Mouse (Mus musculus) limb, embryonic 12.5 days (tissue): Measurements from ENCODE around the gene Ralgds. TPM values are rescaled to one million over a fixed set of nuclear protein-coding genes. Genes with fewer than 3 reads are reported as not detected.
"Not testable (repeated sequence)": the region's sequence is repeated elsewhere in the genome, so short reads cannot be mapped to it uniquely, and the experiment has no call there.

Experiments used
- ATAC-seq: fragments of 200-750 bp; cut with Nextera tagmentation; 2 replicates; pipeline ENCODE4 v1.8.0; 2017; ENCODE audit warnings: low read depth, moderate TSS enrichment; ENCODE audit not compliant: insufficient number of reproducible peaks, insufficient read depth, low FRiP score, low TSS enrichment
- H3K27ac ChIP-seq: fragments of 300-500 bp; sonication (generic); 2 replicates; pipeline ENCODE4 v1.5.1; 2016; ENCODE audit warnings: mild to moderate bottlenecking, moderate library complexity
- H3K27me3 ChIP-seq: fragments of 300-500 bp; sonication (generic); 2 replicates; pipeline ENCODE4 v1.6.1; 2016; ENCODE audit warnings: mild to moderate bottlenecking, moderate library complexity
- H3K36me3 ChIP-seq: fragments of 300-500 bp; sonication (generic); 2 replicates; pipeline ENCODE4 v1.6.1; 2016; ENCODE audit warnings: mild to moderate bottlenecking, moderate library complexity
- H3K4me1 ChIP-seq: fragments of 300-500 bp; sonication (generic); replicated peaks from 2 replicates; pipeline ENCODE4 v1.6.1; 2016
- H3K4me2 ChIP-seq: fragments of 300-500 bp; sonication (generic); 2 replicates; pipeline ENCODE4 v1.6.1; 2016; ENCODE audit warnings: mild to moderate bottlenecking, moderate library complexity
- H3K4me3 ChIP-seq: fragments of 300-500 bp; sonication (generic); replicated peaks from 2 replicates; pipeline ENCODE4 v1.5.1; 2016; ENCODE audit warnings: mild to moderate bottlenecking
- H3K9ac ChIP-seq: fragments of 300-500 bp; sonication (generic); replicated peaks from 2 replicates; pipeline ENCODE4 v1.6.1; 2016; ENCODE audit warnings: mild to moderate bottlenecking, moderate library complexity
- H3K9me3 ChIP-seq: fragments of 300-500 bp; sonication (generic); 2 replicates; pipeline ENCODE4 v1.6.1; 2016; ENCODE audit warnings: mild to moderate bottlenecking, moderate library complexity
- WGBS: fragments of 180-500 bp; shearing (Covaris S2); methylation state at CpG from one replicate; pipeline ENCODE4 v1.1.7; 2016; 5-methylcytosine and 5-hydroxymethylcytosine counted together
- polyA plus RNA-seq: library from polyadenylated mRNA; unstranded; fragments of >200 nt; fragmentation: Nextera tagmentation; extraction: Ambion mirVana; gene quantifications from 2 replicates; pipeline ENCODE4 v1.2.1, GENCODE M21; 2016

Ralgds gene
- 42.7 and 54.7 TPM in 2 replicates for polyA plus RNA-seq

DNA sequence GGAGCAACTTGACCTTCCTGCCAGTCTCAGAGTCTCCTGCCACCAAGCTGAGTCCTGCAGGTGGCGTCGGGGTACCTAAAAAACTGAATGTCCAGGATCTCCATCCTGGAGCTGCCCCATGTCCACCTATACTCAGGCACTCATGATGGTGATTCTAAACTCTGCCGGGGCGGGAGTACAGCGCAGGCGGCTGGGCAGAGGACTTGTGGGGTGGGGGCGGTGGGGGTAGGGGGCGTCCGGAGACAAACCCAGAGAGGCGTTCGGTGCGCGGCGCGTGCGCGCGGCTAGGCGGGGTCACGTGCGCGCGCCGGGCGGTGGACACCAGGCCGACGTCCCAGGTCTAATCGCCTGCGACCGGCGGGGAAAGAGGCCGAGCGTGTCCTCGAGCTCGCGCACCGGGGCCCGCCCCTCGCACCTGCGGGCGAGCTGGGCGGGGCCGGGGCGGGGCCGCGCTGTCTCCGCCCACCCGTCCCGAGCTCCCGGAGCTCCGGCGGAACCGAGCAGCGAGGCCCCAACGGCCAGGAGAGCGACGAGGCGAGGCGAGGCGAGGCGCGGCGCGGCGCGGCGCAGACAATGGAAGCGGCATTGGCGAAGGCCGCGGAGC, at the start of gene Ralgds:
Ralgds (plus strand) TSS at position 328 of the 604 bp plus-strand sequence.
- peak within 1 kb of the TSS; percentile 89 for H3K4me2 ChIP-seq
- peak within 1 kb of the TSS; percentile 91 for H3K9ac ChIP-seq
- under 1% methylated on average over 68 of the region's 71 CpGs for WGBS
- H3K9me3 ChIP-seq, result no peaks in the 10 kb centered on the region
- H3K4me3 ChIP-seq, result peak within 1 kb of the TSS; percentile 81
- H3K4me1 ChIP-seq, result peaks cover 29% of the 10 kb centered on the region
- ATAC-seq, result peak; percentile 49
- H3K27ac ChIP-seq, result peak within 1 kb of the TSS; percentile 75
- H3K27me3 ChIP-seq, result no peaks in the 10 kb centered on the region
- no peaks in the 10 kb centered on the region for H3K36me3 ChIP-seq

DNA sequence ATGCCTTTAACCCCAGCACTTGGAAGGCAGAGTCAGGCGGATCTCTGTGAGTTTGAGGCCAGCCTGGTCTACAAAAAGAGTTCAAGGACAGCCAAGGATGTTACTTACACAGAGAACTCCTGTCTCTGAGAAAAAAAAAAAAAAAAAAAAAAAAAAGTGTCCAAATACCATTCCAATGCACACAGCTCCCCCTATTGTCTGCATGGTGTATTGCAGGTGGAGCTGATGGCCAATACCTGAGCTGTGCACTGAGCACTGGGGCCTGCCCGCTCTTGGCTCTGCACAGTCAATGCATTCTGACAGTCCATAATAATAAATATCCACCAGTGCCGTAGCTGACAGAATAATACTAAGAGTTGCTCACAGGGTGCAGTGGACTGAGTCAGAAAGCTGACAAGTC, 49.0 kb upstream of the Ralgds start:
- Histone ChIP-seq H3K4me1 (peaks cover 15% of the 10 kb centered on the region), H3K36me3 (peaks cover 2% of the 10 kb centered on the region), H3K9me3 (no peaks in the 10 kb centered on the region), H3K27ac (no peak overlapping the region), H3K4me3 (no peak overlapping the region), H3K27me3 (peaks cover 12% of the 10 kb centered on the region; the same call in 1 of the 2 replicates), H3K9ac (no peak overlapping the region), H3K4me2 (no peak overlapping the region)
- no peak for ATAC-seq
- 39% methylated on average over 3 of the region's 3 CpGs for whole genome bisulfite sequencing

GRCm38 (mm10) chr2:28464919-28465318, 48.0 kb upstream of the Ralgds start:
- 79% methylated on average over 9 of the region's 9 CpGs for WGBS
- peaks cover 15% of the 10 kb centered on the region for H3K4me1 ChIP-seq
- no peaks in the 10 kb centered on the region for H3K9me3 ChIP-seq
- no peak for ATAC-seq
- H3K27ac ChIP-seq, result no peak overlapping the region
- no peak overlapping the region for H3K9ac ChIP-seq
- H3K4me3 ChIP-seq, result no peak overlapping the region
- peaks cover 12% of the 10 kb centered on the region for H3K36me3 ChIP-seq
- peaks cover 12% of the 10 kb centered on the region; the same call in 1 of the 2 replicates for H3K27me3 ChIP-seq
- no peak overlapping the region for H3K4me2 ChIP-seq

DNA sequence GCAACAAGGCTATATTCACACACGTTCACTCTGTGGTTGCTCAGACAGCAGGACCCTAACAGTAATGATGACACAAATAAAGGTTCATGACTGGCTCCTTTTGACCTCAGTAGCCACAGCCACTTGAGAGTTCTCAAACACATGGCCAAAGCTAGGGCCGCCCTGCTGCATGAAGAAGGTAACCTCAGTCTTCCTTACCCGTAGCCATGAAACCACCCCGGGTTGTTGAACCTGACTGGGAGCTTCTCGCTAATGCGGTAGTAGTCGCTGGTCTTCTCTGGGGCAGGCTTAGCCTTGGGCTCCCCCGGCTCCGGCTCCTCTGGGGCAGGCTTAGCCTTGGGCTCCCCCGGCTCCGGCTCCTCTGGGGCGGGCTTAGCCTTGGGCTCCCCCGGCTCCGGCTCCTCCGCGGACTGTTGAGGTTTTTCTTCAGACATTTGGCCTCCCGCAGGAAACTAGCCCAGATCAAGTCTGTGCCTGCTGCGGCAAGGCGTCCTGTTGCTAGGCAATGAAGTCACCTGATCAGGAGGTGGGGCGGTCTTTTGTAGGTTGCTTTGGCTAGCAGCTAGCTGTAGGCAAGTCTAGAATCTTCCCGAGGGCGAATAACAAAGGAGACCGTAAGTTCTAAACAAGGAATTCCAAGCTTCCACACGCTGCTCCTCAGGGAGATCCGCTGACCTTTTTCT, 46.9 kb upstream of the Ralgds start, which contains the start of gene 1700007K13Rik:
1700007K13Rik (minus strand) TSS at position 497 of the 683 bp plus-strand sequence.
- ATAC-seq, result 0 out of 2 replicates have a peak, but pooled peaks have one; percentile 41
- Histone ChIP-seq H3K27me3 (peaks cover 12% of the 10 kb centered on the region; the same call in 1 of the 2 replicates), H3K9ac (peak within 1 kb of the TSS; percentile 53), H3K4me3 (peak within 1 kb of the TSS; percentile 34), H3K4me1 (peaks cover 15% of the 10 kb centered on the region), H3K4me2 (peak within 1 kb of the TSS; percentile 71), H3K36me3 (peaks cover 23% of the 10 kb centered on the region), H3K27ac (no peak within 1 kb of the TSS), H3K9me3 (no peaks in the 10 kb centered on the region)
- 6% methylated on average over 25 of the region's 25 CpGs for whole genome bisulfite sequencing

- peak within 1 kb of the TSS; percentile 84 for H3K4me2 ChIP-seq
- peak within 1 kb of the TSS; percentile 96 for H3K9ac ChIP-seq
- H3K4me3 ChIP-seq, result peak within 1 kb of the TSS; percentile 95
- H3K9me3 ChIP-seq, result 0 out of 2 replicates have a peak, but pooled peaks cover 9% of the 10 kb centered on the region
- WGBS, result under 1% methylated on average over 52 of the region's 52 CpGs
- H3K36me3 ChIP-seq, result peaks cover 43% of the 10 kb centered on the region
- peak within 1 kb of the TSS; percentile 29; the same call in 1 of the 2 replicates for H3K27ac ChIP-seq
- ATAC-seq, result peak; percentile 81
- H3K27me3 ChIP-seq, result peaks cover 12% of the 10 kb centered on the region; the same call in 1 of the 2 replicates
- peaks cover 15% of the 10 kb centered on the region for H3K4me1 ChIP-seq
These were observed 45.0 kb upstream of the Ralgds start, which contains the start of gene Mrps2 for GRCm38 (mm10) chr2:28467860-28468485. Mrps2 (plus strand) TSS chr2:28468066.

- H3K4me2 ChIP-seq, result peak overlapping the region; percentile 84
- no peak overlapping the region for H3K27ac ChIP-seq
- H3K27me3 ChIP-seq, result peaks cover 12% of the 10 kb centered on the region; the same call in 1 of the 2 replicates
- H3K36me3 ChIP-seq, result peaks cover 45% of the 10 kb centered on the region
- peak overlapping the region; percentile 95 for H3K4me3 ChIP-seq
- ATAC-seq, result no peak
- H3K4me1 ChIP-seq, result peaks cover 15% of the 10 kb centered on the region
- WGBS, result 56% methylated on average over 18 of the region's 18 CpGs
- H3K9ac ChIP-seq, result peak overlapping the region; percentile 96
- 0 out of 2 replicates have a peak, but pooled peaks cover 11% of the 10 kb centered on the region for H3K9me3 ChIP-seq
These were observed 44.3 kb upstream of the Ralgds start for GRCm38 (mm10) chr2:28468486-28469225.

DNA sequence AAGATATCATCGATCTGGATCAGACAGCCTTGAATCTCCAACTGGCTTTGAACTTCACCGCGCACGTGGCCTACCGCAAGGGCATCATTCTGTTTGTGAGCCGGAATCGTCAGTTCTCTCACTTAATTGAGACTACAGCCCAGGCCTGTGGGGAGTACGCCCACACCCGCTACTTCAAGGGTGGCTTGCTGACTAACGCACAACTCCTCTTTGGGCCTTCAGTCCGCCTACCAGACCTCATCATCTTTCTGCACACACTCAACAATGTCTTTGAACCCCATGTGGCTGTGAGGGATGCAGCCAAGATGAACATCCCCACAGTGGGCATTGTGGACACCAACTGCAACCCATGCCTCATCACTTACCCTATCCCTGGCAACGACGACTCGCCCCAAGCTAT, 43.5 kb upstream of the Ralgds start:
- Histone ChIP-seq H3K27me3 (peaks cover 12% of the 10 kb centered on the region; the same call in 1 of the 2 replicates), H3K4me3 (no peak overlapping the region), H3K27ac (no peak overlapping the region), H3K9me3 (0 out of 2 replicates have a peak, but pooled peaks cover 11% of the 10 kb centered on the region), H3K4me1 (peaks cover 15% of the 10 kb centered on the region), H3K36me3 (peaks cover 45% of the 10 kb centered on the region), H3K4me2 (0 out of 2 replicates have a peak overlapping the region, but pooled peaks have one; percentile 84), H3K9ac (no peak overlapping the region)
- no peak for ATAC-seq
- WGBS, result 96% methylated on average over 14 of the region's 14 CpGs

- H3K9me3 ChIP-seq, result 0 out of 2 replicates have a peak, but pooled peaks cover 11% of the 10 kb centered on the region
- H3K4me2 ChIP-seq, result no peak overlapping the region
- H3K27ac ChIP-seq, result no peak overlapping the region
- H3K9ac ChIP-seq, result no peak overlapping the region
- H3K36me3 ChIP-seq, result peaks cover 45% of the 10 kb centered on the region
- 94% methylated on average over 2 of the region's 2 CpGs for WGBS
- H3K27me3 ChIP-seq, result peaks cover 4% of the 10 kb centered on the region; the same call in 1 of the 2 replicates
- H3K4me3 ChIP-seq, result no peak overlapping the region
- peaks cover 15% of the 10 kb centered on the region for H3K4me1 ChIP-seq
- no peak for ATAC-seq
These were observed 42.3 kb upstream of the Ralgds start for GRCm38 (mm10) chr2:28470591-28470990.

GRCm38 (mm10) chr2:28472011-28472410, 40.9 kb upstream of the Ralgds start:
- ATAC-seq, H3K27ac ChIP-seq, H3K4me2 ChIP-seq, H3K4me1 ChIP-seq, H3K9ac ChIP-seq, H3K4me3 ChIP-seq, H3K27me3 ChIP-seq: not testable (repeated sequence)
- 93% methylated on average over 8 of the region's 8 CpGs for WGBS
- Histone ChIP-seq H3K9me3 (0 out of 2 replicates have a peak, but pooled peaks cover 11% of the 10 kb centered on the region), H3K36me3 (peaks cover 45% of the 10 kb centered on the region)

- not testable (repeated sequence) for H3K4me1 ChIP-seq, H3K4me2 ChIP-seq, H3K36me3 ChIP-seq, H3K27ac ChIP-seq, H3K9me3 ChIP-seq, H3K9ac ChIP-seq, ATAC-seq, H3K27me3 ChIP-seq, H3K4me3 ChIP-seq
- 97% methylated on average over 4 of the region's 5 CpGs for WGBS
These were observed 34.9 kb upstream of the Ralgds start for GRCm38 (mm10) chr2:28477993-28478392.
